Mouse (Mus musculus) MEL (cell line): ENCODE data around the gene Frem2. TPM values are rescaled to one million over a fixed set of nuclear protein-coding genes. Genes with fewer than 3 reads are reported as not detected.

Experiments
- DNase-seq: peaks from one replicate; pipeline ENCODE4 v3.0.0; 2011; ENCODE audit warnings: low read depth, low spot score
- H3K27ac ChIP-seq: 2 replicates; pipeline ENCODE4 v1.5.1; 2012; ENCODE audit warnings: low read depth, mild to moderate bottlenecking, control low read depth, low read length, moderate library complexity; ENCODE audit not compliant: control insufficient read depth
- H3K27me3 ChIP-seq, 2 experiments: fragments of 150-350 bp in 1 of 2; sonication (generic) in 1 of 2; 2 replicates each; pipeline ENCODE4 v1.6.1; 2012; ENCODE audit warnings: low read length in 2 of 2, mild to moderate bottlenecking in 2 of 2, improper control_type of control experiment in 1 of 2, moderate library complexity in 1 of 2; ENCODE audit not compliant: insufficient read depth in 2 of 2, control insufficient read depth in 1 of 2
- H3K36me3 ChIP-seq, 2 experiments: 2 replicates each; pipeline ENCODE4 v1.6.1; 2012 to 2014; ENCODE audit warnings: low read length in 2 of 2, improper control_type of control experiment in 1 of 2, inconsistent platforms in 1 of 2, mild to moderate bottlenecking in 1 of 2; ENCODE audit not compliant: insufficient read depth in 2 of 2, control insufficient read depth in 1 of 2
- H3K4me1 ChIP-seq, 2 experiments: fragments of 150-350 bp in 1 of 2; sonication (generic) in 1 of 2; 2 replicates each; pipeline ENCODE4 v1.6.1; 2012; ENCODE audit warnings: low read length in 2 of 2, improper control_type of control experiment in 1 of 2, mild to moderate bottlenecking in 1 of 2; ENCODE audit not compliant: insufficient read depth in 2 of 2, control insufficient read depth in 1 of 2
- H3K4me3 ChIP-seq, 2 experiments: fragments of 150-350 bp in 1 of 2; sonication (generic) in 1 of 2; 2 replicates each; pipeline ENCODE4 v1.5.1; 2012; ENCODE audit warnings: low read depth in 2 of 2, low read length in 2 of 2, mild to moderate bottlenecking in 2 of 2, moderate library complexity in 2 of 2, control low read depth in 1 of 2, improper control_type of control experiment in 1 of 2; ENCODE audit not compliant: control insufficient read depth in 1 of 2, insufficient read depth in 1 of 2
- H3K79me2 ChIP-seq: 2 replicates; pipeline ENCODE4 v1.6.1; 2012; ENCODE audit warnings: mild to moderate bottlenecking, low read length, moderate library complexity; ENCODE audit not compliant: control insufficient read depth, poor library complexity, insufficient read depth
- H3K9ac ChIP-seq: 2 replicates; pipeline ENCODE4 v1.6.1; 2012; ENCODE audit warnings: low read depth, mild to moderate bottlenecking, control low read depth, low read length, moderate library complexity; ENCODE audit not compliant: control insufficient read depth, poor library complexity, severe bottlenecking
- H3K9me3 ChIP-seq: fragments of 150-350 bp; sonication (generic); replicated peaks from 2 replicates; pipeline ENCODE4 v1.6.1; 2012; ENCODE audit warnings: mild to moderate bottlenecking, low read length, improper control_type of control experiment, moderate library complexity; ENCODE audit not compliant: insufficient read depth
- CHD1 ChIP-seq: IDR thresholded peaks from 2 replicates; pipeline ENCODE4 v1.6.1; 2012; ENCODE audit warnings: low read depth, mild to moderate bottlenecking, inconsistent platforms, low read length, improper control_type of control experiment
- CTCF ChIP-seq, 3 experiments: IDR thresholded peaks in 2 of 3; conservative IDR thresholded peaks in 1 of 3; 2 replicates each; pipeline ENCODE4 v1.5.1; 2011 to 2012; ENCODE audit warnings: low read length in 3 of 3, low read depth in 2 of 3, mild to moderate bottlenecking in 2 of 3, improper control_type of control experiment in 1 of 3, inconsistent platforms in 1 of 3, mixed read lengths in 1 of 3, moderate library complexity in 1 of 3; ENCODE audit not compliant: control insufficient read depth in 1 of 3, insufficient read depth in 1 of 3, poor library complexity in 1 of 3, severe bottlenecking in 1 of 3
- ELF1 ChIP-seq: IDR thresholded peaks from 2 replicates; pipeline ENCODE4 v1.6.1; 2014; ENCODE audit warnings: low read depth, mild to moderate bottlenecking, inconsistent platforms, low read length, improper control_type of control experiment, moderate library complexity
- EP300 ChIP-seq, 2 experiments: IDR thresholded peaks; 2 replicates each; pipeline ENCODE4 v1.6.1; 2011; ENCODE audit warnings: improper control_type of control experiment in 2 of 2, low read length in 2 of 2, low read depth in 1 of 2, mild to moderate bottlenecking in 1 of 2
- MAFK ChIP-seq: IDR thresholded peaks from 2 replicates; pipeline ENCODE4 v1.6.1; 2011; ENCODE audit warnings: low read depth, mild to moderate bottlenecking, low read length, improper control_type of control experiment, borderline replicate concordance
- NELFE ChIP-seq: IDR thresholded peaks from 2 replicates; pipeline ENCODE4 v1.6.1; 2011; ENCODE audit warnings: low read depth, low read length, improper control_type of control experiment
- NRF1 ChIP-seq: IDR thresholded peaks from 2 replicates; pipeline ENCODE4 v1.6.1; 2014; ENCODE audit warnings: low read depth, mild to moderate bottlenecking, inconsistent platforms, low read length, improper control_type of control experiment, moderate library complexity; ENCODE audit not compliant: poor library complexity, insufficient read depth, severe bottlenecking
- POLR2A ChIP-seq, 2 experiments: IDR thresholded peaks; 2 replicates each; pipeline ENCODE4 v1.6.1; 2011 to 2012; ENCODE audit warnings: low read length in 2 of 2, mild to moderate bottlenecking in 2 of 2, control low read depth in 1 of 2, improper control_type of control experiment in 1 of 2, low read depth in 1 of 2, moderate library complexity in 1 of 2; ENCODE audit not compliant: control insufficient read depth in 1 of 2, insufficient read depth in 1 of 2, poor library complexity in 1 of 2
- RAD21 ChIP-seq: IDR thresholded peaks from 2 replicates; pipeline ENCODE4 v1.6.1; 2011; ENCODE audit warnings: mild to moderate bottlenecking, low read depth, low read length, improper control_type of control experiment
- SIN3A ChIP-seq: IDR thresholded peaks from 2 replicates; pipeline ENCODE4 v1.6.1; 2012; ENCODE audit warnings: low read length, improper control_type of control experiment, inconsistent platforms
- TAL1 ChIP-seq: IDR thresholded peaks from 2 replicates; pipeline ENCODE4 v1.6.1; 2012; ENCODE audit warnings: mild to moderate bottlenecking, inconsistent platforms, low read length, moderate library complexity, mixed read lengths
- TBP ChIP-seq: IDR thresholded peaks from 2 replicates; pipeline ENCODE4 v1.8.0; 2011; ENCODE audit warnings: low read depth, low read length, improper control_type of control experiment
- TCF12 ChIP-seq: IDR thresholded peaks from 2 replicates; pipeline ENCODE4 v1.6.1; 2014; ENCODE audit warnings: low read depth, mild to moderate bottlenecking, inconsistent platforms, low read length, improper control_type of control experiment, moderate library complexity
- ZKSCAN1 ChIP-seq: IDR thresholded peaks from 2 replicates; pipeline ENCODE4 v1.6.1; 2012; ENCODE audit warnings: low read depth, mild to moderate bottlenecking, inconsistent platforms, low read length, improper control_type of control experiment, moderate library complexity
- ZMIZ1 ChIP-seq: IDR thresholded peaks from 2 replicates; pipeline ENCODE4 v1.6.1; 2012; ENCODE audit warnings: low read depth, mild to moderate bottlenecking, inconsistent platforms, low read length, improper control_type of control experiment, moderate library complexity
- polyA plus RNA-seq, 2 experiments: library from polyadenylated mRNA; stranded (reverse) in 1 of 2; unstranded in 1 of 2; fragments of >175 nt in 1 of 2; fragments of >200 nt in 1 of 2; gene quantifications; 2 replicates each; pipeline versions ENCODE4 v1.2.1 to v1.2.4; 2012; ENCODE audit warnings: low replicate concordance in 2 of 2, low read depth in 1 of 2; ENCODE audit not compliant: insufficient read length in 2 of 2, insufficient read depth in 1 of 2, missing spikeins in 1 of 2
- total RNA-seq: library from RNA; depleted of rRNA; stranded (reverse); fragments of 300-350 nt; gene quantifications from 2 replicates; pipeline ENCODE4 v1.2.3, GENCODE M21; 2012

The Frem2 gene
- total and polyA plus RNA-seq, 3 experiments: not detected

GRCm38 (mm10) chr3:53563746-53564145, 93.4 kb downstream of the Frem2 start:
- Histone ChIP-seq H3K27me3 (no peaks in the 10 kb centered on the region), H3K79me2 (no peaks in the 10 kb centered on the region), H3K36me3 (no peaks in the 10 kb centered on the region), H3K9ac (no peak overlapping the region), H3K9me3 (no peaks in the 10 kb centered on the region), H3K27ac (no peak overlapping the region), H3K4me1 (no peaks in the 10 kb centered on the region), H3K4me3 (no peak overlapping the region)
- TF ChIP-seq POLR2A (IDR thresholded peaks at IDR 0.05; ENCODE audit: control insufficient read depth in 1 of 2, insufficient read depth in 1 of 2, low read depth in 1 of 2, low read length in 2 of 2, poor library complexity in 1 of 2) (no peak), TCF12 (no peak), CTCF (IDR thresholded peaks at IDR 0.05 in 2 of 3, conservative IDR thresholded peaks at IDR 0.05 in 1 of 3; ENCODE audit: control insufficient read depth in 1 of 3, insufficient read depth in 1 of 3, low read depth in 2 of 3, low read length in 3 of 3, poor library complexity in 1 of 3, severe bottlenecking in 1 of 3) (no peak), ZKSCAN1 (no peak)
- no peak for DNase-seq

GRCm38 (mm10) chr3:53561813-53562212, 95.3 kb downstream of the Frem2 start:
- no peaks in the 10 kb centered on the region for H3K27me3 ChIP-seq
- TF ChIP-seq TAL1: no peak
- no peak for TF ChIP-seq MAFK
- no peak for TF ChIP-seq TBP
- TF ChIP-seq RAD21: no peak
- no peak for TF ChIP-seq CTCF (IDR thresholded peaks at IDR 0.05 in 2 of 3, conservative IDR thresholded peaks at IDR 0.05 in 1 of 3; ENCODE audit: control insufficient read depth in 1 of 3, insufficient read depth in 1 of 3, low read depth in 2 of 3, low read length in 3 of 3, poor library complexity in 1 of 3, severe bottlenecking in 1 of 3)
- TF ChIP-seq ELF1: no peak
- TF ChIP-seq EP300 (IDR thresholded peaks at IDR 0.05; ENCODE audit: low read depth in 1 of 2, low read length in 2 of 2): no peak
- no peak for TF ChIP-seq NRF1
- TF ChIP-seq NELFE: no peak
- TF ChIP-seq ZMIZ1: no peak
- no peak for TF ChIP-seq CHD1
- DNase-seq: no peak
- H3K4me3 ChIP-seq: no peak overlapping the region
- no peaks in the 10 kb centered on the region for H3K4me1 ChIP-seq
- no peaks in the 10 kb centered on the region for H3K36me3 ChIP-seq
- H3K27ac ChIP-seq: no peak overlapping the region
- no peak overlapping the region for H3K9ac ChIP-seq
- H3K9me3 ChIP-seq: no peaks in the 10 kb centered on the region
- H3K79me2 ChIP-seq: no peaks in the 10 kb centered on the region

GRCm38 (mm10) chr3:53559056-53559455, 98.1 kb downstream of the Frem2 start:
- no peaks in the 10 kb centered on the region for H3K36me3 ChIP-seq
- H3K9me3 ChIP-seq: no peaks in the 10 kb centered on the region
- no peaks in the 10 kb centered on the region for H3K27me3 ChIP-seq
- TF ChIP-seq TAL1: no peak
- no peak for TF ChIP-seq CTCF (IDR thresholded peaks at IDR 0.05 in 2 of 3, conservative IDR thresholded peaks at IDR 0.05 in 1 of 3; ENCODE audit: control insufficient read depth in 1 of 3, insufficient read depth in 1 of 3, low read depth in 2 of 3, low read length in 3 of 3, poor library complexity in 1 of 3, severe bottlenecking in 1 of 3)
- TF ChIP-seq SIN3A: no peak
- no peaks in the 10 kb centered on the region for H3K4me1 ChIP-seq
- no peak overlapping the region for H3K4me3 ChIP-seq
- H3K79me2 ChIP-seq: no peaks in the 10 kb centered on the region
- H3K9ac ChIP-seq: no peak overlapping the region
- no peak overlapping the region for H3K27ac ChIP-seq
- no peak for DNase-seq
